Mouse (Mus musculus) adrenal gland, postnatal 10 days (tissue): ENCODE results near the gene Gpr155. TPM values are rescaled to one million over a fixed set of nuclear protein-coding genes. Genes with fewer than 3 reads are reported as not detected.

ENCODE experiments used
- DNase-seq: peaks from one replicate; pipeline ENCODE4 v3.0.0; 2021; ENCODE audit warnings: mixed read lengths
- total RNA-seq, 2 experiments: library from RNA; stranded (reverse); gene quantifications; 2 replicates each; pipeline ENCODE4 v1.2.3; 2021

The Gpr155 gene
- total RNA-seq, 2 experiments from 2014 or later = 6.7 to 9.8 TPM

DNA sequence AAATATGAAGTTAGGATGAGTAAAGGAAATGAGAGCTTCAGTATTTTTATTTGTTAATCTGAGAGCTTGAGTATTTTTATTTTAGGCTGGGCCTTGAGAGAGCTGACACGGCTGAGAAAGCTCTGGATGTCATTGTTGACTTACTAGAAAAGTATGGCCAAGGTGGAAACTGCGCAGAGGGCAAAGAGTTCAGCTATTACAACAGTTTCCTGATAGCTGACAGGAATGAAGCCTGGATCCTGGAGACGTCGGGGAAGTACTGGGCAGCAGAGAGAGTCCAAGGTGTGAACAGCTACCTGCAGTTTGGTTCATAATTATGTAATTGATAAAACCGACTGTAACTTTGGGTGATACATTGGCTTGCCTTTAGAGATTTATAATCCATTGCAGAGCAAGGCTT, 67.2 kb downstream of the Gpr155 start:
- no peak for DNase-seq

DNA sequence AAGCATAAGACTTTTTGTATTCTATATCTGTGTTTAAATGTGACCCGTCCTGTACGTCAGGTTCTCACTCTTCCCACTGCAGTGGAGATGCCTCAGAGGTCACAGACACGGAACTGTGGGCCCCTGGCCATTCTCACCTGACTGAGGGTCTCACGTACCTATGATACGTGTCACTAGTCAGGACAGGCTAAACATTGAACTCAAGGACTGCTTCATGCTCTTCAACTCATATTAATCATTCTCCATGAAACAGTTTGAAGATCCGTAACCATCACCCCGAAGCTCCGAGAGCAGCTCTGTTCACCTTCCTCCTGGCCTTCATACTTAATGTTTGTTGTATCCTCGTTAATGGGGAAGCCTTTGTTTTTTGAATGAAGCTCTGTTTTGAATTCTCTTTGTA, 68.9 kb downstream of the Gpr155 start:
- DNase-seq = no peak

DNA sequence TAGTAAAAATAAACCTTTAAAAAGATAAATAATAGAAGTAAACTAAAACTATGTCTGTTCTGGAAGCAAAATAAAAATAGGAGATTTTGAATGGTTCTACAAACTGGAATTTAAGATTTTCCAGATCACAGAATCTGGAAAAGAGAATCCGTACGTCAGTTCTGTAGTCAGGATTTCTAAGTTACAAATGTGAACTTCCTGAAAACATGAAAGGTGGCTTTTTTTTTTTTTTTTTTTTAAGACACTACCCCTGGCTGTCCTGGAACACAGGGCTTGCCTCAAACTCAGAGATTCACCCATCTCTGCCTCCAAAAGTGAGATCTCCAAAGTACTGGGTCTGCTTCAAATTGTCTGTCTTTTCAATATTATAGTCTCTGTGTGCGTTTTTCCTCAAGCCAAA, 72.1 kb downstream of the Gpr155 start:
- no peak for DNase-seq

DNA sequence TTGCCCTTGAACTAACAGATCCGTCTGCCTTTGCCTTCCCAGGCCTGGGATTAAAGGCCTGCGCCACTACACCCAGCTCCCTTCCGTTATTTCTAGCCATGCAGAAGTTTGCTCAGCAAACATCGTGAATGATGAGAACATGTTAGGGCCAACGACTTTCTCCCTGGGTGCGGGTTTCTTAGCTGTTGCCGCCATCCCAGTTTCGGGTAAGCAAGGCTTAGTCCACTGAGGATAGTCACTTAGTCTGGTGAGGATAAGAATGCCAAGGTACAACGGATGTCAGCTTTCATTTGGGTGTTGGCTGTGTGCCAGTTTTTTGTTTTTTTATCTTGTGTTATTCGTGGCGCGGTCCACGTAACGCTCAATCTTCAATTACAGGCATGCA, 73.3 kb downstream of the Gpr155 start:
- peak; percentile 58 for DNase-seq

DNA sequence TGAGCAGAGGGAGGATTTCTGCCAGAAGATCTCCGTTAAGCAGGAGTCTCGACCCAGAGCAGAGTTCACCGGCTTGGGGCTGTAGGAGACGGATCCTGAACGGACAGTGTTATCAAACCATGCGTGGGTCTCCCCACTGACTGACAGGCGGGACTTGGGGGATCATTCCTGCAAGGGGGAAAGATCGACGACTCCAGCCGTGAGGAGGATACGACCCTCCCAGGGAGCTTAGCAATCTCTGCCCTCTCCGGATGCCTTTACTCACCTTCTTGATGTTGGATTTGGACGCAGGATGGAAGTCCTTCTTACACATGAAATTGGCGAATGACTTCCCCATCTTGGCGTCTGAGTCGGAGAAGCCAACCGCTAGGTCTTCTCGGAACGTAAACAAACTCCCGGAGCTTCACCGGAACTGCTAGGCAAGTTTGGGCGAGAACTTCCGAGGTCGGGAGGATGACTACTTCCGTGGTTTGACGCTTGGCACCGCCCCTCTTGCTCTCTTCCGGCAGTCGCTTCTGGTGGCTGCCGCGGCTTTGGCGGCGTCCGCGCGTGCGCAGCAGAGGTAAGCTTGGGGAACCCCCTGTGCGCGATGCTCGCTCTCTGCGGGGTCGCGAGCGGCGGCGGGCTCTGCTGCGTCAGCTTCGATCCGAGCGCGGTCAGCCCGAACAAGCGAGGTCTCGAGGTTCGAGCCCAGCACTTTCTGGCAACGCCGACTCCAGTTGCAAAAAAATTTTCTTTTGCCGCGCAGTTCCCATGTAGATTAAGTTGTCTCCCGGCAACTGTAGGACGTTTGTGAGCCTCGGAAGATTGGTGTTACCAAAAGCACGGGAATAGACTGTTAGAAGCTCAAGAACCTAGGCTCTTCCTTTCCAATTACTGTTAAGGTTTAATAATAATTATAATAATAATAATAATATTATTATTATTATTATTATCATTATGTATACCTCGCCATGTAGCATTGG, 73.9 kb downstream of the Gpr155 start, which contains the start of the genes Scrn3 and Cir1:
Scrn3 (plus strand) TSS at position 450 of the 965 bp plus-strand sequence.
Cir1 (minus strand) TSS at position 550 of the 965 bp plus-strand sequence.
- DNase-seq = peak; percentile 95

DNA sequence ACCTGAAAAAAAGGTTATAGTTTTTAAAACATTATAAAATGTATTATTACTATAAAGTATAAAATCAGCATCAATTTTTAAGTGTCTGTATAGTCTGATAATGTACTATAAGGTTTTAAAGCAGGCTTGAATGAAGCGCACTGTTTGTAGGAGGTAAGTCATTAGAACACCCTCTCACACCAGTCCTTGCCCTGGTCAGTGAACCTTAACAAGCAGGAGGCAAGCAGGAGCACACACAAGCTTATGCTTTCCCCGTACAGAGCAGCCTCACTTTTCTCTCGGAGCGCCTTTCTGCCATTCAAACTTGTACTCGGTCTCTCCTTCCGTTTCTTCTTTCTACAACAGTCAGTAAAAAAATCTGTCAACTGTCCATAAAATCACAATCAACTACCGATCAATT, 80.4 kb downstream of the Gpr155 start:
- no peak for DNase-seq

DNA sequence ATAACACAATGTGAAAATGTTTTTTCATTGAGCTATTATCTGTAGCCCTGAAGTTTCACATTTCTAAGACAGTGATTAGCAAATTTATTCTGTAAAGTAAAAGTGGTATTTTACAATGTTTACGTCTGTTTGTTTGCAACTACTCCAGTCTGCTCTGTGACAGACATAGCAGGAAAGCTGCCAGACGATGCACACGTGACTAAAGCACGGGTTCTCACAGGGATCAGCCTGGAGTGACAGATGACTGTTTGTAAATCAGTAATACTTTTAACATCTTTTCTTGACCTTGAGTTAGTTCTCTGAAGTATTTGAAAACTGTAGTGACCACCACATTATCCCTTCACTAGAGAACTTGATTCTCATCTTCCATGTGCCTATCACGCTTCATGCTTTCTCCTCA, 81.9 kb downstream of the Gpr155 start:
- DNase-seq = no peak

DNA sequence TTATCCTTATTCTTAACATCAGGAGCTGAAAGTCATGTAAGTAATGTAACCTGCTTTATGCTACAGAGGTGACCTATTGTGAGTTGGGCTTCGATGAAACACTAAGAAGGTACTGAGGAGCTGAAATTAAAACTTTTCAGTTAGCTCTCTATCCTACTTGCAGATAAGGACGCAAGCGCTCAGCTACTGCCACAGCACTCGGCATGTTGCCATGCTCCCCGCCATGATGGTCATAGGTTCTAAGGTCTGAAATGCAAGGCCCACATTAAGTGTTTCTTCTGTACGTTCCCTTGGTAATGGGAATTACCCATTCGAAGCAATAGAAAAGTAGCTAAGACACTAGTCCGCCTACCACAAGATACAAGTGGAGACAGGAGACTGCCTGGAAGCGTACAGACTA, 83.7 kb downstream of the Gpr155 start:
- no peak for DNase-seq

DNA sequence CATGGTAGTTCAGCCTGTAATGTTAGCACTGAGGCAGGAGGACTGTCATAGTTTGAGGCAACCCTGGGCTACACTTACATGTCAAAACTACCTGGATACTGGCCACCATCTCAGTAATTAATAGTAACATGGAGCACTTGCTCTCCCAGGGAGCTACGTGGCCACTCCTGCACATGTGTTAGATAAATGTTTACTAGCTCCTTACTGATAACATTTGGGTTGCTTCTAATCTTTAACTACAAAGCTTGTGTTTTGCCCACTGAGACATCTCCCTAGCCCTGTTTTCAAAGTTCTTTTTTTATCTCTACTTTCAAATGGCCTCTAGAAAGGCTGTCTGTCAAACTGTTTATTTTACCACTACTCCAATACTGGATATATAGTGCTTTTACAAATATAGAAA, 84.4 kb downstream of the Gpr155 start:
- DNase-seq = no peak

DNA sequence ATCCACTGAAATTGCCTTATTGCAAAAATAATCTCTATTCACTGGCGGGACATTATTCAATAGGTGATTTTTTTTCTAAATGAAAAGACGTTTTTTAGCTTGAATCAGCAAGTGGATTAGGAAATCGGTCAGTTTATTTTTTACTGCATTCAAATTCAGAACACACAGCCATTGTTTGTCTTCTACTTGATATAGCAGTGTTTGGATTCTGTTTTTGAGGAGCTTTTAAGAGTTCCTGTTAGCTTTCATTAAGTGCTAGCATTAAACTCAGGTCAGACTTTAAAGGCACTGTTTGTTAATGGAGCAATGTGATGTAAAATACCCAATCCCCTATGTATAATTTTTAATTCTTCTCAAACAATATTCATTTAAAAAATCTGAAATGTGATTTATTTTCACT, 87.5 kb downstream of the Gpr155 start:
- no peak for DNase-seq

DNA sequence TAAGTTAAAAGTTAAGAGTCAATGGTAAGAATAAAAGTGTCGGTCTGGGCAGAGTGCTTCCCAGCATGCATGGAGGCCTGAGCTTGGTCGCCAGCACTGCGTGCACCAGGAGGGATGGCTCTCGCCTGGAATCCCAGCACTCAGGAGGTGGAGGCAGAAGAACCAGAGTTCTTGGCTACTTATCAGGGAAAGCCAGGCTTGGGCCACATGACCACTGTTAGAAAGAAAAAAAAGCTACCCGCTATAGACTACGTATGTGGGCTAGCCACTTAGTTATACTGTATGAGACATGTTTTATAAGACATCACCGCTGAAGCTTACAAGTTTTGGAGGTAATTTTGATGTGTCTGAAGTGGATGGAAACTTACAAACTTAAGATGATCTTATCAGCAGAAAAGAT, 88.2 kb downstream of the Gpr155 start:
- no peak for DNase-seq

DNA sequence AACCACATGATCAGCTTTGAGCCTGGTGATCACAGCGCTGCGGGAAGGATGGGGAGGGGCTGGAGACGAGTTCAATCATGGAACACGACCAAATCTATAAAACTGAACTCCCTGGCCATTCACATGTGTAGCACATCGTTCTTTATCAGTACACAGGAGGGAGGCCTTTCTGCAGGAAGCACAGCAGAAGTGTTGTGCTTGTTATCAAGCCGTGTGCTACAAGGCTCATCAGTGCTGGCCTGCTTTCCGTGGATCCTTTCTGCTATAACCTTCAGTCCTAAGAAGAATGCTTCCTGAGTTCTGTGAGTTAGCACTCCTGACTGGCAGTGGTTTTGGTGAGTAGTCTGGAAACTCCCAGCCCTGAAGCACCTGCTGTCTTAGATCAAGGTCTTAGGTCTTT, 91.3 kb downstream of the Gpr155 start:
- DNase-seq = no peak

Other genes starting within 250 kb of the Gpr155 start
- gene Ola1, start 167.6 kb downstream of the Gpr155 start, total RNA-seq = 10 to 100 TPM; 54.7 to 55.2 TPM
- gene Sp9, start 114.6 kb downstream of the Gpr155 start, total RNA-seq = not detected
- 10 to 100 TPM; 19.8 to 21.9 TPM for gene Scrn3, start 74.0 kb downstream of the Gpr155 start, total RNA-seq
- gene Cir1, start 73.9 kb downstream of the Gpr155 start, total RNA-seq = 10 to 100 TPM; 16.0 to 21.7 TPM
- gene Wipf1, start 143.2 kb upstream of the Gpr155 start, total RNA-seq = 10 to 100 TPM; 21.1 to 21.3 TPM
- gene Chrna1, start 193.8 kb upstream of the Gpr155 start, total RNA-seq = 1 to 10 TPM in 1 of 2 experiments, under 1 TPM in 1; 0.39 to 1.6 TPM